Mouse (Mus musculus) right cerebral cortex, adult 2 months (tissue): ENCODE data around the gene Srsf1.

Experiments
- DNase-seq, 2 experiments: peaks; one replicate each; pipeline ENCODE4 v3.0.0; 2021 to 2022; ENCODE audit warnings: low spot score in 2 of 2

Srsf1 gene

DNA sequence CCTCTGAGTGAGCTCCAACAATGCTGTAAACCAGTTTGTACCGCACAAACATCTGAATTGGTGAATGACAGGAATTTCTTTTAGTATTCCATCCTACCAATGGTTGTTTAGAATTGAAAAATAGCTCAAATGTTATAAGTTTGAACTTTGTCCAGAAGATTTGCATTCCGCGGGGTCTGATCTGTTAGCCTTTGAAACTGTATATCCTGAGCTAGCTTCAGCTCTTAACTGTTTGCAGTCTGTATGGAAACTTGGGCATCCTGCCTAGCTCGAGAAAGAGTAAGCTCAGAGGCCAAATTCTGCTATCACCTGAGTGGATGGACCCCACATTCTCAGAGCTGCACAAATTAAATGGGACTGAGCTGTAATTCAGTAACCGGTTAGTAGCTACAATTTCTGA is 23.9 kb downstream of the Srsf1 start:
- no peak for DNase-seq

DNA sequence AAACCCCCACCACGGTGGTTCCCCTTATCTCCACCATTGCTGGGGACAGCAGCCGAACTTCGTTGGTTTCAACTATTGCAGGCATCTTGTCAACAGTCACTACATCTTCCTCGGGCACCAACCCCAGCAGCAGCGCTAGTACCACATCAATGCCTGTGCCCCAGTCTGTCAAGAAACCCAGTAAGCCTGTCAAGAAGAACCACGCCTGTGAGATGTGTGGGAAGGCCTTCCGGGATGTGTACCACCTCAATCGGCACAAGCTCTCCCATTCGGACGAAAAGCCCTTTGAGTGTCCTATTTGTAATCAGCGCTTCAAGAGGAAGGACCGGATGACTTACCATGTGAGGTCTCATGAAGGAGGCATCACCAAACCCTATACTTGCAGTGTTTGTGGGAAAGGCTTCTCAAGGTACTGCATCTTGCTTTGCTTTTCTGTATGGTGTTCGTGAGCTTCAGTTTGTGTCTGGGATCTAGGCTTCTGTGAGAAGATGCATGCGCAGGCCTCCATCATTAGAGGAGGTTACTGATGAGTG is 26.2 kb downstream of the Srsf1 start:
- DNase-seq = no peak

DNA sequence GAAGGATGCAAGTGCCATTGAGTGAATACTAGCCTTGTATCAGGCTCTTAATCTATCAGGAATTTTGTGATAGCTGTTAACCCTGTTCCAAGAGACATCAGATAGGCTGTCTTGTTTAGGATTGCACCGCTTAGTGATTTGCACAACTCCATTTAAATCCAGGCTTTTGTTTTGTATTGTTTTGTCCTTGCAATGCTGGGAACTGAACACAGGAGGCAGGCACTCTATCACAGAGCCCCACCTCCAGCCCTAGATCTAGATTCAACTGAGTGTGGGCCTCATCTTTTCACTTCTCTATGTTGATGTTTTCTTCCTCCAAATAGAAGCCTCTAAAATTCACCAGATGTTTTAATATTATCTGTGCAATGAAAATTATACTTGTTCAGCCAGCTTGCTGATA is 28.5 kb downstream of the Srsf1 start:
- no peak for DNase-seq

DNA sequence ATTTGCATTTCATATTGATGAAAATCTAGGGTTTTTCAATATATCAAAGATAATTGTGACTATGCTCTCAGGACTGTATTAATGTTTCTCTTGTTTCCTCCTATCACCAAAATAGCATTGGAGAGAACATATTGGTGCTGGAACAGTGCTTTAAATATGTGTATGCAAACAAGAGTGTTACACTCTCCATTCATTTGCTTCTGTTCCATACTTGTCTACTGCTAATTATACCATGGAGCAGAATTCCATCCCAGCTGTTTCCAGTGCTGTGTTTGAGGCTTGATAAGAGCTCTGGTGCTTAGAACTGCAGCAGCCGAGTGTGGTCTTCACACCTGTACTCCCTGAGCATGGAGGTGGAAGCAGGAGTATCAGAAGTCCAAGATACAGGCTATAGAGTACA is 29.2 kb downstream of the Srsf1 start:
- DNase-seq = no peak

DNA sequence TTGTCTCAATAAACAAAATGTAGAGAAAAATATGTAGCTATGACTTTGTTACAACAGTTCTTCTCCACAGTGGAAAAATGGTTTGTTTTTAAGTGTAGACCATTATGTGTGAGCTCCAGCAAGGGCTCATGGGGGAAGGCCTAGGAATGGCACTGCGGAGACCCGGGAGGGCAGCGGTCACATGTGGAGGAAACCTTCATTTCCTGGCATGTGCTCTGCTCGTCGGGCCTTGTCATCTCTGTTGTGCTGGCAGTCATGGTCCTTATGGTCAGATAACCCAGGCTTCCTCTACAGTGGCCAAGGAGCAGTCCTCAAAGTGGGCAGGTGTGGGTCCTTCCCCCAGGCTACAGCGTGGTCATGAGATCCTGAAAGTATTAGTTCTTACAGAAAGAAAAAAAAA is 36.5 kb downstream of the Srsf1 start:
- no peak for DNase-seq

DNA sequence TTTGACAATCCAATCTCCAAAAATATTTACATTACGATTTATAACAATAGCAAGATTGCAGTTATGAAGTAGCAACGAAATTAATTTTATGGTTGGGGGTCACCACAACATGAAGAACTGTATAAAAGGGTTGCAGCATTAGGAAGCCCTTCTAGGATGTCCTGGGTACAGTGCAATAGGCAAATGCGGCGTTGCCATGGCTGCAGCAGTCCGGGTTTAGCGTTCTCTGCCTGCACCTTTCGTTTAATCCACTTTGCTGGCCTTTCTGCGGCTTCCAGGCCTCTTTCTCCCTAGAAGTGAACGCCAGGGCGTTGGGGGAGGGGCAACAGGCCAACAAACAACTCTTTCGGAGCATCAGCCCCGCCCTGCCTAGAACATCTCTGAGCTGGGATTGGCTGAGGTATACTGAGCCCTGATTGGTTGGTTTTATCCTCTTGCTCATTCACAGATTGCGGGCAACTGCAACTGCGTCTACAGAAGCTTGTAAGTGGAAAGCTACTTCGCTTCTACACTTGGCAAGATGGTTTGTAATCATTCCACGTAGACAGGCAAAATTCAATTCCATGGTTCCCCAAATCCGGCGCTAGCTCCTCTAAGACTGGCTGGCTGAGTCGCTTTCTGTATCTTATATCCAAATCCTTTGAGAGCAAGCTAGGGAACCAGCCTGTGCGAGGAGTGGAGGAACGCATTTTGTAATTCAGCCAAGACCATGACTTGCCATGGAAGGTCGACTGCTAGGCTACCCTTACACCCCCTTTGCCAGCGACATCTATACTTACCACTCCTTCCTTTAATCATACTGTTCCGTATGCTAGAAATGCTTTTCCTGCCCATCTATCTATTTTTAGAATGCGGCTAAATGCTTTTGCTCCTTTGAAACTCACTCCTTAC is 39.8 kb downstream of the Srsf1 start:
- DNase-seq = peak; percentile 89 to 92

DNA sequence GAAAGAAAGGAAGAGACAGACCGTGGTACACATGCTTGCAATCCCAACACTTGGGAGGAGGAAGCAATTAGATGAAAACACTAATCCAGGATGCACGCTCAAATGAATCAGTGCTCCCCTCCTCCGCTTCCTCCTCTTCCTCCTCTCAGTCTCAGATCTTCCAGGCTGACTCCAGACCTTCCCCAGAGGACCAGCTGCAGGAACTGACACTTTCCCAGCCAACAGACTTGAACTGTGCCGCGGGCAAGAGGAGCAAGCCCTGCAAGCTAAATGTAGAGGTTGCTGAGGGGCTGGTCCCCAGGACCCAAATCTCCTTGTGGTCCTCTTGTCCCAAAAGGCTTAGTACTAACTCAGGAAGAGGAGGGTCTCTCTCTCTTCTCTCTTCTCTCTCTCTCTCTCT is 42.0 kb downstream of the Srsf1 start:
- no peak for DNase-seq

DNA sequence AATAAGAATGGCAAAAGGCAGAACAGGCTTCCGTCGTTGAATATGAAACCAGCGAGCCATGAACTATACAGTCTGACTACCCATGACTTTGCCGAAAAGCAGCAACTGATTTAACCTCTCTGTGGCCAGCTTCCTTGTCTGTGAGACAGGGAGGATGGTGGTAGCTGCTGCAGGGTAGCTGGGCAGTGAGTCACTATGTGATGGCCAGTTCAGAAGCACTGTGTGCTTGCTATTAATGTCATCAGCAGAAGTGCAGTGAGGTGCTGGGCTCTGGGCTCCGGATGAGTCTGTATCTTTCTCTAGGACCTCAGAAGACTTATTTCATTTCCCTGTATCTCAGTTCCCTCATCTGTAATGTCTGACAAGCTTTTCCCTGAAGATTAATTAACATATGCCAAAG is 43.1 kb downstream of the Srsf1 start:
- DNase-seq = no peak

DNA sequence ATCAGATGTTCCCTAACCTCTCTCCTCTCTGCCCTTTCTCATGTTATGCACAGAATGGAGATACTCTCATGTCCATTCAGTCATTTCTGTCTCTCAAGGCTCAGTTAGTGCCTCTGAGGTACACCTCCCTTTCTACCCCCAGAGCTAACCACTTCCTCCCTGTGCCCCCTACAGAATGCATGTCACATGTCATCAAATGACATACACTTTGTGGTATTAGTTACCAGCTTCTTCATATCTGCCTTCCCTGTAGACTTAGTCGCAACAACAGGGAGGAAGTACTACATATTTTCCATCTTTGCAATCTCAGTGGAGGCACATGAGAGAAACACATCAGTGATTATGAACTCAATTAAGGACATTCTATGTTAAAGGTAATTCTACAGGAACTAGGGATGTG is 44.8 kb downstream of the Srsf1 start:
- no peak for DNase-seq

DNA sequence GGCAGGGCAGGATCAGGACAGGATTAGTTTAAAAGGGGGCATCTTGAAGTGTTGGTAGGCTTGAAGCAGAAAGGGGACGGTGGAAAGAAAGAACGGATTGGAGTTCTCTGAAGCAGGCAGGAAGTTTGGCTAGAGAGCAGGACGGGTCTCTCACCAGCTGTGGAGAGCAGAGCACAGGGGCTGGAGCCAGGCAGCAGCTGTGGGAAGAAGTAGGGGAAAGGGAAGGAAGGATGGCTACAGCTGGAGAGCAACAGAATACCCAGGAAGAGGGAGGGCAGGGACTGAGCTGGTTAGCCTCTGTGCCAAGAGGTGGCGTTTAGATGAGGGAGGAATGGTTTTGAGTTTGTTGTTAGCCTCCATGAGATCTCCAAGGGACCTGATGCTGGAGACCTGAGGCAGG is 50.0 kb downstream of the Srsf1 start:
- no peak for DNase-seq

DNA sequence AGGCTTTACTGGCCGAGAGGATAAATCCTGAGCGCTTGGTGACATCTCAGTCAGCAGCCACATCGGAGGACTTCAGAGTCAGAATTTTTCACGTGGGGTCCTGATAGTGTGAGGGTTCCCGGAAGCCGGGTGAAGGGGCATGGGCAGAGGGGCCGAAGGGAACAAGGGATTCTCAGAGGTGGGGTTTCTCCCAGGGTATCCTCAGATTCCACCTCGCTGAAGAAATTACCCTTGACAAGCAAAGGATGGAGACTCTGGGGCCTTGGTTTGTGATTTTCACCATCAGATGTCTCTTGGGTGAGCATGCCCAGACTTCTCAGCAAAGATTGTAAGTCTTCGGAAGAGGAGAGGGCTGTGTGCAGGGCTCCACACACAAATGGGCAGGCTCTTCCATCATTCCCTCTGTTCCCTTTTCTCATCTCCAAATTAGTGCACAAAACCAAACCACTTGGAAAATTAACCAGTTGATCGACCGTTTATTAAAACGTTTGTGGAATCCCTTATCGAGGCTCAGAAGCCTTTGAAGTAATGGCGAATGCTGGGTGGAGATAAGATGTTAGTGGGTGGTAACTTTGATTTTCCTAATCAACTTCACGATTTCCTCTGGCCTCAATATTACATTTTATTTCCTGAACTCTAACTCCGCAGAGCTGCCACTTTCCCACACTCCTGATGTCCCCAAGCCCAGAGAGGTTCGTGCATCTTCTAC is 51.0 kb downstream of the Srsf1 start, which contains the start of gene Cuedc1:
Gene Cuedc1 (plus strand): TSS at position 38 of the 709 bp plus-strand sequence.
- DNase-seq = no peak

DNA sequence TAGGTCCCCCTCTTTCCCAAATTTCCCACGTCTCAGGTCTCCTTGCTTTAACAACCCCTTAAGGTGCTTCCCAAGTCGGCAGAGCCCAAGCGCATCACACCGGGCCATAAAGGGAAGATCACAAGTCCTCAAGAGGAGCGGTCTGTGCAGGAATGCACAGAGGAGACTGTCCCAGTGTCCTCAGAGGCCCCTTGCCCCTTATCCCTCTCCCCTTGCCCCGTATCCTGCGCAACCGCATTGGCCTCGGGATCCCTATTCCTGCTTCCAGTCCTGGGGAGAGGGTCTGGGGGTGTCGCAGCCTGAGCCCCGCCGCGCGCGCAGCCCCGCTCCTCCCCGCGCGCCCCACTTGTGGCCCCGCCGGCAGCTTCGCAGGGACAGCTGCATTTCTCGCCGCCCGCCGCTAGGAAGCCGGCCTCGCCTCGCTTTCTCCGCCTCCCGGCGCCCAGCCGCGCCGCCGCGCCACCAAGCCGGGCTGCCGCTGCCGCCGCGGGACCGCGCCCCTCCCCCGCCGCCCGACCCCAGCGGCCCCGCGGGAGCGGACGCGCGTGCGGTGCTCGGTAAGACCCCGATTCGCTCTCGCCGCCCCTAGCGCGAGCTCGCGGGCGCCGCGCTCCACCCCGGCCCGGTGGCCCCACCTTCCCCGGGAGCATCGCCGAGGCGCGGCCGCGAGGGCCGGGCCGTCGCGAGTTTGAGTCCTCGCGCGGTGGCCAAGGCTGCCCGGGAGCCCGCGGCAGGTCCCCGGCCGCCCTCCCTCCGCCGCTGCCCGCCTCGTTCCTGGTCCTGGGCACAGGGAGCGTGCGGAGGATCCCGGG is 51.8 kb downstream of the Srsf1 start:
- peak; percentile 66 to 75 for DNase-seq

DNA sequence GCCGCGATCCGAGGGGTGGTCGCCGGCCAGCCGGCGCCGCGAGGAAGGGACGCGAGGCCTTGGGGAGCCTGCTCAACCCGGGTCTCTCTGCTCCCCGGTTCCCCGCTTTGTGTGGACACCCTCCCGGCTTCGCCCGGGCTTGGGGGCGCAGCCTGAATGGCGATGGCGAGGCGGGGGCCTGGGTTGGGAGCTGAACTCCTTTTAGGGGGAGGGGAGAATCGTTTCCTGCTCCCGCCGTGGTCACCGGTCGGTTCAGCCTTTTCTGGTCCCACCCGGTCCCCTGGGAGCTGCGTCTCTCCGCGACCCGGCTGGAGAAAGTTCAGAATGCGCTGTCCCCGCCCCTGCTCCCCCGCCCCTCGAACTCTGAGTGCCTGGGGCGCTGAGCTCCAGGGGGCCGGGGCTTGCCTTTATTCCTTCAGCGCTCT is 52.4 kb downstream of the Srsf1 start:
- DNase-seq = peak; percentile 20

DNA sequence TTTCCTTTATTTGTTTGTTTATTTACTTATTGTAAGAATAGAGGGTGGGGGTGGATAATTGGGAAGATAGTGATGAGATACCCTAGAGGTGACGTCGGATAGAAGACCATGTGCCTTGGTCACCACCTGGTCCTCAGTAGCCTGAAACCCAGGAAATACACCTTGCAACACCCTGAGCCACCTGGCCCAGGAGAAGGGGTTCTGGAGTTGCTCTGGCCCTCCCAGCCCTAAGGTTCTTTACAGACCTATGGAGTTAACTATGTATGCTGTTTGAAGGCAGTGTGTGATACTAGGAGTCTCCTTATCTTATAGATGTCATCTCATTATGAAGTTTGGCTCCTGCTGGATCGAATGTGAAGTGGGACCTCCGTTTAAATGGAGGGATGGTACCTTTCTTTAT is 53.0 kb downstream of the Srsf1 start:
- no peak for DNase-seq
